Mouse (Mus musculus) v-Abl transformed pro-B cells (cell line): ENCODE results near the gene Plcd3.

Source experiments
- in situ Hi-C, 2 experiments: fragments of 400-800 bp; cut with MboI; formaldehyde crosslinking; loops; one replicate each; pipeline ENCODE4 v1.15.1; 2025; ENCODE audit not compliant: unreplicated experiment in 2 of 2

Plcd3 gene

DNA sequence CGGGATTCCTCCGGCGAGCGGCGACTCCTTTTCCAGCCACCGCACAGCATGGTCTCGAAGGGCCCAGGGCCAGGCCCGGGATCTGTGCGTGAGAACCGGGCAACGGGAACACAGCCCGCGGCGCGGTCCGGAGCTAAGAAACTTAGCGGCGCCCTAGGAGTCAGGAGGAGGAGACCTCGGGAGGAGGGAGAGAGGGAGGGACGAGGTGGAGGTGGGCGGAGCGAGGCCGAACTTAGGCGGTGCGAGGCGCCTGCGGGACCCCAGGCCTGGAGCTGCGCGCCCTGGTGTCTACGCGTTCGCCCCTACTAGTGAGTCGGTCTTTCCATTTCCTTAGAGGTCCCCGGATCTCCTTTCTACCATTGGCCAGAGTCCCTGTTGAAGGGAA, at the start of gene Plcd3, which contains the start of gene Acbd4:
Gene Plcd3, minus strand, starts transcription at position 178 of the 385 bp plus-strand sequence.
Gene Acbd4, plus strand, starts transcription at position 202 of the 385 bp plus-strand sequence.
- in situ Hi-C loops: loop anchor here (5.0 to 25.0 kb wide), 6 partner anchors 56 to 586 kb away; partner anchors contain the start of gene Gosr2 (in 1 of the 2)

DNA sequence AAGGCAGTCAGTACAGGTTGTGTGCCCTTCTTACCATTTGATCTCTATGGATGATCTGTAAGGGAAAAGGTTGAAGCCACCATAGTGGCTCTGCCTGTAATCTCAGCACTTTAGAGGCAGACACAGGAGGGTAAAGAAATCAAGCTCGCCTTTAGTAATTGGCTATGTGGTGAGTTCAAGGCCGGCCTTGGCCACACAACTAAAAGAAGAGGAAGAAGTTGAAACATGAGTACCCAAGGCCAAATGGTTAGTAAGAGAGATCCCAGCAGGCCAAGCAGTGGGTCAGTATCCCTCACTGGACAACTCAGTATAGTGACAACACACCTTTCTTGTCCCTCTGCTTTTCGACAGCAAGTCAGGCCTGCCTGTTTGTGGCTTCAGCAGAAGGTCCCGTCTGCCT, 48.3 kb upstream of the Plcd3 start:
- in situ Hi-C loops: no loop called here

DNA sequence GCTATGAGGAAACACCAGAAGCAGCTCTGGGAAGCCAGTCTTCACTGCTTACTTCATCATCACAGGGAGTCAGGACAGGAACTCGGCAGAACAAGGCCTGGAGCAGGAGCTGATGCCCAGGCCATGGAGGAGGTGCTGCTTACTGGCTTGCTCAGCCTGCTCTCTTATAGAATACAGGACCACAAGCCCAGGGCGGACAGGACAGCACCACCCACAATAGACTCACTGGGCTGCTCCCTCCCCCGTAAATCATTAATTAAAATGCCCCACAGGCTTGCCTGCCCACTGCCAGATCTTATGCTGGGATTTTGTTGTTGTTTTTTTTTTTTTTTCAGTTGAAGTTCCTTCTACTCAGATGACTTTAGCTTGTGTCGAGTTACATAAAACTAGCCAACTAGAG, 46.3 kb upstream of the Plcd3 start:
- in situ Hi-C loops: no loop called here

DNA sequence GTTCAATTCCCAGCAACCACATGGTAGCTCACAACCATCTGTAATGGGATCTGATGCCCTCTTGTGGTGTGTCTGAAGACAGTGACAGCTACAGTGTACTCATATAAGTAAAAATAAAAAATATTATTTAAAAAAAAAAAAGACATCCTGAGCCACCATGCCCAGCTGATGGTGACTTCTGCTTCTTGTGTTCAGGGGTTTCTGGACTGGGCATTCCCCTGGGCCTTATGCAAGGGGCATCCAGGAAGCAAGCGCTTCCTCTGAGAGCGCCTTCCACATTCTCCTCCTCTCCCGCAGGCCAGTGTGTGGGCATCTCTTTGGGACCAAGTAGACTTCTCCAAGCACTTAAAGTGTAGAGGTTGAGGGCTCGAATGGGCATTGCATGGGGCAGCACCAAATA, 44.9 kb upstream of the Plcd3 start:
- in situ Hi-C loops: no loop called here

DNA sequence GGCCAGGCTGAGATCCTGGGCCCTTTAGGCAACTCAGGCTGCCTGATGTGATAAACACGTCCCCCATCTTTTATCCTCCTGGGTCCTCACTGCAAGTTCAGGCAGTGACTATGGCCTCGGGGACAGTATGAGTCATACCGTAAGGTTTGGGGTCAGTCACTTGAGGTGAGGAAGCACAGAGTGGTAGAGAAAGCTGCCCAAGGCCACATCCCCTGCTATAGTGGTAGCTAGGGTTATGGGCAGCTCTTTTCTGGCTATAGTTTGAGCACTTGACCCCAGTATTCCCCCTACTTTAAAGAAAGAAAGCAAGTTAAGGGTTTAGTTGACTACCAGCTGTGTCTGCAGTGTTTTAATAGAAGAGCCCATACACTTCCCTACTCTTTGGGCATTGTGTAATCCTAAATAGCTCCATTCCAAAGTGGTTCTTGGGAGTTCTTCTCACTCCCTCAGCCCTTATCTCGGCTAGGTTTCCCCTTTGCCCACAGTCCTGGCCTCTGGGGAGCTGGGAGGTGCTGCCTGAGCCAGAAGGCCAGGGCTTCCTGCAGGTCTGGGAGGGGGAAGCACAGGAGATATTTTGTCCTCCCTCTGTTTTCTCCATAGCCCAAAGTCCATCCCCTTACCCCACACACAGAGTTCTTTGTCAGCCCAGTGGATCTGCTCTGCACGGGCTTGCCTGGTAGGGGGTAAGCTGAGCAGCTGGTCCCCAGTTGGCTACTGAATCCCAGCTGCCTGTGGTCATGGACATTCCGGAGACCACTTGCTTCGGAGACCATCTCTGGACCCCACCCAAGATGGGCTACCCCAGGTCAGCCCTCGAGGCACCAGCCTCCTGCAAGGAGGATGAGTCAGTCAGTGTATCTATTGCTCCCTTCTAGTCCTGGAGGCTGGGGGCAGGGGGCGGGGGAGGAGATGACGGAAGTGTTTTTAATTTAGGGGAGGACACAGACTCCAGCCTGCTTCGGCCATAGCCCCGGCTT, 43.1 kb upstream of the Plcd3 start:
- in situ Hi-C loops: no loop called here

DNA sequence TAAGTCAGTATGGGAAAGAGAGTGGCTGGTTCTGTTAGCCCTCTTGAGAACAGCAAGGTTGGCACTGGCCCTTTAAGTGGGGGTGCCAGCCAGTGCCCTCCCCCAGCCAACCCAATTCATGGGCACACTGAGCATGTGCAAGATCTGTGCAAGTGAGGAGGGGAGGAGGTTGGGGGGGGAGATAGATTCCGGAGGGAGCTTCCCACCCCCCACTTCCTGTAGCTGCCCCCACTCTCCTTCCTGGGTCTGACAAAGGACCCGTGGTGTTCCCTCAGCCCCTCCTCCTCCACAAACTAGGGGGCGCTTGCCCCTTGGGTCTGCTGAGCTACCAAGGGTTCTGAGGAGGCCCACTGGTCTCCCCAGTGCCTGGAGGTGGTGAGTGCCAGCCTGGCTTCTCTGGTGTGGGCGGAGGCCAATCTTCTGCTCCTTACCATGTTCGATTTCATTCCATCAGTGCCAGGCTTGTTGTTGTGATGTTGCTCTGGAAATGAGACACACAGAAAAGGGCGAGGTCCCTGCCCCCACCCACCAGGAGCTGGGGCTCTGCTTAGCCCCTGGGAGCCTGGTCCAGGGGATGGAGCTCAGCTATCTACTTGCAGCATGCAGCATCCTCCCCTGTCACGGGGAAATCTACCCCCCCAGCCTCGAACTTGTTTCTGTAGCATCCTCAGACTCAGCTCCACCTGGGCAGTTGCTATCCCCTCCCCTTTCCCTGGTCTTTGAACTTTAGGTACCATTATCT, 41.2 kb upstream of the Plcd3 start:
- in situ Hi-C loops: no loop called here

- in situ Hi-C loops: no loop called here
Observed at GRCm38 (mm10) chr11:103141944-103142255, 40.4 kb upstream of the Plcd3 start.

- in situ Hi-C loops: no loop called here
Observed at GRCm38 (mm10) chr11:103141101-103141943, 39.9 kb upstream of the Plcd3 start.

DNA sequence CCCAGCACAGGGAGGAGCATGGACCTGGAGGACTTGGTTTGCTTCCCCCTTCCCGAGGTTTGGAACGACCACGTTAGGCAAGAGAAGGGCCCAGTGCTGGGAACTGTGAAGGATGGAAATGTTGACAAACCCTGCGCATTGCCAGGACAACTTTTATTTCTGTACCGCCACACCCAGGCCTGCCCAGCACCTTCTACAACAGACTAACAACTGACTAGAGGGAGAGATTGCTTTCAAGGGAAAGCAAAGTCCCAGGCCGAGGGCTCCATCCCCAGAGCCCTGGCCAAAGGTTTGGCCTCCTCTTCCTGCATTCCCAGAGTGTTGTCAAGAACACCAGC, 39.3 kb upstream of the Plcd3 start:
- in situ Hi-C loops: no loop called here

- in situ Hi-C loops: no loop called here
Observed at GRCm38 (mm10) chr11:103139951-103140762, 38.7 kb upstream of the Plcd3 start.

DNA sequence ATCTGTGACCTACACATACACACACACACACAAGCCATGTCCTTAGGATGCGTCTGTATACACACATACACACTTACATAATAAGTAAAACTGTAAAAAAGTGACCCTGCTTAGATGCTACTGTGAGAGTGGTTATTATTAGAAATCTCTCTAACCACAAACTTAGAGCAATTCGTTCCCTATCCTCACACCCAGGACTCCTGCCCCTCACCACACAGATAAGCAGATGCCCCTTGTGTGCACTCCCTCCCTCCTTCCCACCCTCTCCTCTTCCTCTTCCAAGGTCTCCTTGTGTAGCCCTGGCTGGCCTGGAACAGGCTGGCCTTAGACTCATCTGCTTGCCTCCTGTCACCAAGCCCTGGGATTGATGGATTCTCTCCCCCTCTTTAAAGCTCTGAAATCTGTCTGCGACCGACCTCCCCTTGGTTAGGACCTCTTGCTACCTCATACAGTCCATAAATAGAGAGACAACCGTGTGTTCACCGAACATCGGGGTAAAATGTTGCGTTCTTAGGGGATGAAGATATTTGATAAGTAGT, 34.6 kb upstream of the Plcd3 start:
- in situ Hi-C loops: no loop called here

GRCm38 (mm10) chr11:103134221-103134620, 32.8 kb upstream of the Plcd3 start:
- in situ Hi-C loops: no loop called here

- in situ Hi-C loops: no loop called here
Observed at GRCm38 (mm10) chr11:103133456-103134185, 32.2 kb upstream of the Plcd3 start.

DNA sequence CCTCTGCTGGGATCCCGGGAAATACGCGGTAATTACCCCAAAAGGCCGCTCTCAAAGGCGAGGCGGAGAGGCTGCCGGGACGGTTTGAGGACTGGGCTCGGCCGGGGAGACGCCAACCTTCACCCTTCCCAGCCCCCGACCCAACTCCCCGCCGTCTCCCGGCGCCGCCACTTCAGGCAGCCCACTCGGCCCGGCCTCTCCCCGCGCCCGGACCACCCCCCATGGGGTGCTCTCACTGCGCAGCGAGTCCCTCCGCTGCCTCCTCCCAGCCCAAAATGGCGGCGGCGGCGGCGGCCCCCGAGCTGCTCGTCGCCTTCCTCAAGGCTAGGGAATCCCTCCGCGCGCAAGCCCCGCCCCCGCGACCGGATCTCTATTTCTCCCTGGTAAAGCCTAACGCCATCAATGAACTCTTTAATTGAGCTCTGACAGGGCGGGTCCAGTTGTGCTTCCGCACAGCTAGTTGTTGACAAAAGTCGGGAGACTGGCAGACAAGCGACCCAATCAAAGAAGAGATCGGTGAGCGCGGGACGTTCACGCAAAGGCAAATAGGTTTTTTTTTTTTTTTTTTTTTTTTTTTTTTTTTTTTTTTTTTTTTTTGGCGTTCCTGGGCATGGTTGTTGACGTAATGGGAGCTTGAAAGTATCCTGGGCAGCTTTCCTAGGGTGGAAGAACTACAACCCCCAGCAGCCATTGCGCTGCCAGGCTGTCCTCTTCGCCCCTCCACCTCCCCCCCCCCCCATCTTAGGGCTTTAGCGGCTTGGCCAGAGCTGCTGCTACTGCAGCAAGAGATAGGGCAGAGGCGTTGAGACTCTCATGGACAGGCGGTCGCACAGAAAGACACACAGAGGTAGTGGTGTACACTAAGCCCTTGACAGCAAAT, 31.4 kb upstream of the Plcd3 start:
- in situ Hi-C loops: no loop called here

GRCm38 (mm10) chr11:103131701-103132575, 30.5 kb upstream of the Plcd3 start, which contains the start of gene Hexim2:
TSS of gene Hexim2 (plus strand) at chr11:103132429.
- in situ Hi-C loops: no loop called here

DNA sequence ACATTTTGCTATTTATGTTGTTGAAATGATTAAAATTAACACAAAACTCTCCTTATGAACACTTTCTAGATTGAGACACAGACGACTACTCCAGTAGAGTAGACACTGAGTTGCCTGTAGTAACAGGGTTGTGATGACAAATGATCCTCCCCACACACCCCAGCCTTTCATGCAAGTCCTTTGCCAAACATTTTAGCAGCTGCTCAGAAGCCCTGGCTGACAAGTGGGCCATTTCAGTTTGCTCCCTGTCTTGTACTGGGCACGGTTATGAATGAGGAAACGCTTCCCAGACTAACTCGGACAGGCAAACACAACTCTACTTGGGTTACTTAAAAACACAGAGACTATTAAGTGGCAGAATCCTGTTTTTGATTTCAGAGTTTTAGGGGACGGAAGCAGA, 18.9 kb upstream of the Plcd3 start:
- in situ Hi-C loops: loop anchor here in 1 of 2 experiments (25.0 kb wide), 1 partner anchor 567 kb away; the partner anchor contains the start of gene Gosr2

DNA sequence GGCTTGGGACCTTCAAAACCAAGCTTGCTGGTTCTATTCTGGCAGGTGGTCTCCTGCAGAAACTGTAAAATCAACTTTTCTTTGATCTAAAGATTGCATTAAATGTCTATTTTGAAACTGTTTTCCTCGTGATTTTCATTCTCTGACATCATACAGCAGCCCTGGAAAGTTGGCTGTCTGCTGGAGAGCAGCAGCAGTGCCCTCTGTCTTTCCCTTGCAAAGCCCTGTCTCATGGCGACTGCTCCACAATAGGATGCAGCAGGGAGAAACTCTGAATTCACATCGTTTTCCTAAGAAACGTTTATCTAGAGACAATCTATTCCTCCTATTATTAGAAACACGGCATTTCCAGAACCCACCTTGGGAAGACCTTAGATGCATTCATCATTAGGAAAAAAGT, 18.2 kb upstream of the Plcd3 start:
- in situ Hi-C loops: loop anchor here in 1 of 2 experiments (25.0 kb wide), 1 partner anchor 568 kb away; the partner anchor contains the start of gene Gosr2
